Mouse (Mus musculus): ENCODE data around the gene Tmem206. TPM values are rescaled to one million over a fixed set of nuclear protein-coding genes. Genes with fewer than 3 reads are reported as not detected.

Gene Tmem206
- polyA plus RNA-seq, 1 experiment from 2014 or later = 22.1 TPM

DNA sequence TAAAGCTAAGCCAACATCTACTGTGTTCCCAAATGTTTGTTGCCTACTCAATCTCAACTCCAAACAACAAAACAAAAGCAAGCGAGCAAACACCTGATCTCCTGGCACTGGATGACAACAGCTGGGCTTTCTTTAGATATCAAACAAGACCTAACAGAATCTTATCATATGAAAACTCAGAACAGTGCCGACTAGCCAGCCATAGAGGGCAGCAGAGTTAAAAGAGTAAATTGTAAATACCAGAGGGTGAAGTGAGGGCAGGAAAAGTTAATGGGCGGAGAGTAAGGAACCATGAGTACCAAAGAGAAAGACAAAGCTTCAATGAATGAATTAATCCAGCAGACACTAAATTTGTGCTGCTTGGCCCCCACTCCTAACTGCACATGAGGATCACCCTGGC lies 65.6 kb downstream of the Tmem206 start:
- 14% methylated on average over 3 of the region's 3 CpGs for WGBS
- Histone ChIP-seq H3K4me3 (ENCODE audit: low read depth, low read length) (no peak overlapping the region), H3K4me1 (ENCODE audit: control insufficient read depth, insufficient read depth, low read length) (peaks cover 9% of the 10 kb centered on the region; the same call in 1 of the 2 replicates), H3K9me3 (ENCODE audit: control insufficient read depth, low read depth, low read length) (no peaks in the 10 kb centered on the region), H3K36me3 (ENCODE audit: control insufficient read depth, insufficient read depth, low read length) (no peaks in the 10 kb centered on the region), H3K27me3 (ENCODE audit: control insufficient read depth, insufficient read depth, low read length) (no peaks in the 10 kb centered on the region), H3K4me2 (replicated peaks; ENCODE audit: low read depth, low read length) (no peak overlapping the region), H3K27ac (ENCODE audit: low read length) (no peak overlapping the region), H3K9ac (replicated peaks; ENCODE audit: low read depth, low read length) (no peak overlapping the region)
- ATAC-seq (ENCODE audit: insufficient number of reproducible peaks, insufficient read depth, low FRiP score, low read depth) = no peak

DNA sequence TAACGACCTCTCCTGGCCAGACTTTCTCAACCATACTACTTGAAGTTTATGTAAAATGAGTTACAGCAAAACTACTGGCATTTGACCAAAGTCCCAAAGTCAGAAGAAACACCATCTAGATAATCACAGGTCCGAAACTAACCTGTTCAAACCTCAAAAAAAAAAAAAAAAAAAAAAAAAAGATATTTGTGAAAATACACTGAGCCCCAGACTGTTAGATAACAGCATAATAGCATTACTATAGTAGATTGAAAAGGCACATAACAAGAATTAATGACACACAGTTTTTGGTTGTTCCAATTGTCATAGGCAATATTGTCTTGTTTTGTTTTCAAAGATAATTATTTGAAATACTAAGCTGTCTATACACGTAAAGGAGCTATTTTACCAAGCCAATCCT lies 67.8 kb downstream of the Tmem206 start:
- no peak for ATAC-seq (ENCODE audit: insufficient number of reproducible peaks, insufficient read depth, low FRiP score, low read depth)
- no peak overlapping the region for H3K4me2 ChIP-seq (replicated peaks; ENCODE audit: low read depth, low read length)
- WGBS = 78% methylated on average over 3 of the region's 3 CpGs
- H3K4me3 ChIP-seq (ENCODE audit: low read depth, low read length) = no peak overlapping the region
- H3K9ac ChIP-seq (replicated peaks; ENCODE audit: low read depth, low read length) = no peak overlapping the region
- no peaks in the 10 kb centered on the region for H3K27me3 ChIP-seq (ENCODE audit: control insufficient read depth, insufficient read depth, low read length)
- H3K36me3 ChIP-seq (ENCODE audit: control insufficient read depth, insufficient read depth, low read length) = no peaks in the 10 kb centered on the region
- no peaks in the 10 kb centered on the region for H3K9me3 ChIP-seq (ENCODE audit: control insufficient read depth, low read depth, low read length)
- H3K27ac ChIP-seq (ENCODE audit: low read length) = no peak overlapping the region
- H3K4me1 ChIP-seq (ENCODE audit: control insufficient read depth, insufficient read depth, low read length) = peaks cover 9% of the 10 kb centered on the region; the same call in 1 of the 2 replicates

DNA sequence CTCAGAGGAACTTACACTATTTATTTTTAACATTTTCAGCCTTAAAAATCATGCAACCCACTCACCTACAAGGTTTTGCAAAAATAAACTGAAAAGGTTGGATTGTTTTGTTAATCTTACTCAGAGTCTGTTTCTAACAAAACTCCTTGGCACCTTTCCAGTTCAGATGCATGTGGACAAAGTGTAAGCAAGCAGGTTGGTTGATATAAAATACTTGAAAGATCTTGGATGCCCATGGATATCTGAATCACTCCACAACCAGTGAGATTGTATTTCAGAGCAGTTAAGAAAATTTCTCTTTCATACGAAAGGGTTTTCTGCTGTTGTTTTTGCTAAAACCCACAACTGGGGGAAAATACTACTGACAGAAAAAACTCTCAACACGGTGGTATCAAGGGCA lies 68.4 kb downstream of the Tmem206 start:
- Histone ChIP-seq H3K4me3 (ENCODE audit: low read depth, low read length) (no peak overlapping the region), H3K36me3 (ENCODE audit: control insufficient read depth, insufficient read depth, low read length) (no peaks in the 10 kb centered on the region), H3K27me3 (ENCODE audit: control insufficient read depth, insufficient read depth, low read length) (no peaks in the 10 kb centered on the region), H3K4me2 (replicated peaks; ENCODE audit: low read depth, low read length) (peak overlapping the region; percentile 72), H3K27ac (ENCODE audit: low read length) (no peak overlapping the region), H3K9ac (replicated peaks; ENCODE audit: low read depth, low read length) (no peak overlapping the region), H3K9me3 (ENCODE audit: control insufficient read depth, low read depth, low read length) (no peaks in the 10 kb centered on the region), H3K4me1 (ENCODE audit: control insufficient read depth, insufficient read depth, low read length) (peaks cover 9% of the 10 kb centered on the region; the same call in 1 of the 2 replicates)
- ATAC-seq (ENCODE audit: insufficient number of reproducible peaks, insufficient read depth, low FRiP score, low read depth) = no peak
- WGBS = 54% methylated on average over 2 of the region's 2 CpGs

DNA sequence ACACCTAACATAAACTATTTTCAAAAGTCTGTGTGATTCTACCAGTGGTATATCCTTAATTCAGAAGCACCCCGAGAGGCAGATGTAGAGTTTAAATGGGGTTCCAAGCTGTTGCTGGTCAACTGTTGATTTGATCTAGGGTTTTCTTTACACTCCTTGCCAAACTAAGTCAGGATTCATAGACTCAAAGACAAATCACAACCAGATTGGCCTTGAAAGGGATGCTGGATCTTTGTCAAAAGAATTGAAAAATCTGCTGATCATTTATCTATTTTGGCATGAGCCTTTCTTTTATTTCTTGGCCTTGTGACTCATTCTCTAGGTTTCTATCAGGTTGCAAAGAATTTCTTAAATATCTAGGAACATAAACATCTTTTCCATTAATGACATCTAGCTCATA lies 69.5 kb downstream of the Tmem206 start:
- Histone ChIP-seq H3K9me3 (ENCODE audit: control insufficient read depth, low read depth, low read length) (no peaks in the 10 kb centered on the region), H3K4me1 (ENCODE audit: control insufficient read depth, insufficient read depth, low read length) (peaks cover 9% of the 10 kb centered on the region; the same call in 1 of the 2 replicates), H3K4me2 (replicated peaks; ENCODE audit: low read depth, low read length) (peak overlapping the region; percentile 72), H3K27me3 (ENCODE audit: control insufficient read depth, insufficient read depth, low read length) (no peaks in the 10 kb centered on the region), H3K9ac (replicated peaks; ENCODE audit: low read depth, low read length) (0 out of 2 replicates have a peak overlapping the region, but pooled peaks have one; percentile 76), H3K36me3 (ENCODE audit: control insufficient read depth, insufficient read depth, low read length) (no peaks in the 10 kb centered on the region), H3K27ac (ENCODE audit: low read length) (no peak overlapping the region), H3K4me3 (ENCODE audit: low read depth, low read length) (peak overlapping the region; percentile 82)
- 31% methylated on average over 1 of the region's 1 CpGs for WGBS
- no peak for ATAC-seq (ENCODE audit: insufficient number of reproducible peaks, insufficient read depth, low FRiP score, low read depth)

DNA sequence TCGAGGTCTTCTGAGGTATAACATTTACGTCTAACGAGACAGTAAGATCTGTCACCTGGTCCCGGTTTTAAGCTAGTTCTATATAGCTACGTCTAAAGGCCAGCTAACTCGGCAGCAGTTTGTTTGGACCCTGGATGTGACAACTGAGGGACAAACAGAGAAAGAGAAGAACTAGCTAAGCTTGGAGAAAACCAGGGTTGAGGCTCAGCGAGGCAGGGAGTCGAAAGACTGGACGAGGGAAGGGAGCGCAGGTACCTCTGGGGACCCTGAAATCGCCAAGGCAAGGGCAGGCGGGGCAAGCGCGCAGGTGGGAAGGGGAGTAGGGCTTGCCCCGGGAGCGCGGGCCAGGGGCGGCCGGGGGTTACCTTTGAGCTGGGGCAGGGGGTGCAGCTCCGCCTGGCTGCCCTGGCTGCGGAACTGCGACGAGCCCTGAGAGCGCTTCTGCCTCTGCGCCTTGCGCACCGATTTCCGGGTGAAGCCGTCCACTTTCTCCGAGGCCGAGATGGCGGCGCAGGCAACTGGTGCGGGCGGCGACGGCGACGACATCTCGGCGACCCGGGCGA lies 70.2 kb downstream of the Tmem206 start:
- Histone ChIP-seq H3K27me3 (ENCODE audit: control insufficient read depth, insufficient read depth, low read length) (no peaks in the 10 kb centered on the region), H3K36me3 (ENCODE audit: control insufficient read depth, insufficient read depth, low read length) (no peaks in the 10 kb centered on the region), H3K27ac (ENCODE audit: low read length) (peak overlapping the region; percentile 97), H3K4me3 (ENCODE audit: low read depth, low read length) (peak overlapping the region; percentile 82), H3K4me2 (replicated peaks; ENCODE audit: low read depth, low read length) (peak overlapping the region; percentile 72), H3K4me1 (ENCODE audit: control insufficient read depth, insufficient read depth, low read length) (peaks cover 9% of the 10 kb centered on the region; the same call in 1 of the 2 replicates), H3K9ac (replicated peaks; ENCODE audit: low read depth, low read length) (peak overlapping the region; percentile 76), H3K9me3 (ENCODE audit: control insufficient read depth, low read depth, low read length) (no peaks in the 10 kb centered on the region)
- no peak for ATAC-seq (ENCODE audit: insufficient number of reproducible peaks, insufficient read depth, low FRiP score, low read depth)
- 0% methylated on average over 41 of the region's 43 CpGs for WGBS

DNA sequence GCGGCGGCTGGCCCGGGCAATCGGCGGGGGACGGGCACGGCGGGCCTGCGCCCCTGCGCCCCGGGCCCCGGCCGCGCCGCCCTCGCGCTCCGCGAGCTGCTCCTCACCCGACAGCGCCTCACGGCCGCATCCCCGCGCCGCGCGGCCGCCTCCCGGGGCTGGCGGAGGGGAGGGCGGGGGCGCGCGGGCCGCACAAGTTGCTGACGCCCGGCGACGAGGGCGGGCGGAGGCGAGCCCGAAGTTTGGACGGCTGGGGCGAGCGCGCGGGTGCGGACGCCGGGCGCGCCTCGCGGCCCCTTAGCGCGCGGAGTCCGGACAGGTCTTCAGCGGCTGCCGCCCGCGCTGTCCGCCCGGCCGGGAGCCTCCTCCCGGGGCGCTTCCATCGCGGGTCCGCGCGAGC lies 70.7 kb downstream of the Tmem206 start:
- under 1% methylated on average over 62 of the region's 74 CpGs for WGBS
- H3K9ac ChIP-seq (replicated peaks; ENCODE audit: low read depth, low read length) = peak overlapping the region; percentile 76

DNA sequence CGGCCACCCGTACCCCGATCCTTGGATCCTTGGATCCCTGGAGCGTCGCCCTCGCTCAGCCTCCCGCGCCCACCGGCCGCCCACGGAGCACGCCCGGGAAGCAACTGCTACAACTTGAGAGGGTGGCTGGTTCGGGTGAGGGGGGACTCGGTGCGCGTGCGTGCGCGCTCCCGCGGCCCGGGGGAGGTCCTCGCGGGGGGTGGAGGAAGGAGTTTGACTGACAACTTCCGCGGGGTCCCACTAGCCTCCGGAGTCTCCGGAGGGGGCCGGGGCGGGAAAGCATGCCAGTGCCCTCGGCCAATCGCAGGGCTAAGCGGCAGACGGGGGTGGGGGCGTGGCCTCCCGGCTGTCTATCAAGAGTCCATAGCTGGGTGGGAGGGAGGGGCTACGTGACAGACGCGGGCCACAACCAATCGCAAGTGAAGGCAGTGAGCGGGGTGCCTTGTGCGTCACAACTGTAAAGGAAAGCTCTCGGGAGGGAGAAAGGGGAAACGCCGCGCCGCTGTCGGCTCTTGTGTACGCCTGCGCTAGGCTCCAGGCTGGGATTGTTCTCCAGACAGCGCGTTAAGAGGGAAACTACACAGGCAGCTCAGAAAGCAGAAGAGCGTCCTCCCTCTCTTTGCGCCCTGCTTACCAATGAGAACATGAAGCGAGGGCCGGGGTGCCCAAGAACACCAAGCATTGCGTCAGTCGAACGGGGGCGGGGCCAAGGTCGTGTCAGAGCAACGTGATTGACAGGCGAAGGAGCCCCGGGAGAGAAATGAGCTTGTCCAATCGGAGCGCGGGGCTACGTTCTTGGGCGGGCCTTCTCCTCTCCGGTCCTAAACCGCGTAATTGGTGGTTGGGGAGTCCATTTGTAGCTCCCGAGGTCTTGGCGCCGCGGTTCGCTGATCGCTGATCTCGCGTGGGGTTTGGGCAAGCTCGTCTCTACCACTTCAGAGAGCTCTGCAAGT lies 71.5 kb downstream of the Tmem206 start:
- WGBS = under 1% methylated on average over 79 of the region's 82 CpGs
- Histone ChIP-seq H3K4me3 (ENCODE audit: low read depth, low read length) (peak overlapping the region; percentile 82), H3K27me3 (ENCODE audit: control insufficient read depth, insufficient read depth, low read length) (no peaks in the 10 kb centered on the region), H3K36me3 (ENCODE audit: control insufficient read depth, insufficient read depth, low read length) (no peaks in the 10 kb centered on the region), H3K9ac (replicated peaks; ENCODE audit: low read depth, low read length) (peak overlapping the region; percentile 76), H3K27ac (ENCODE audit: low read length) (peak overlapping the region; percentile 97), H3K4me1 (ENCODE audit: control insufficient read depth, insufficient read depth, low read length) (peaks cover 9% of the 10 kb centered on the region; the same call in 1 of the 2 replicates), H3K9me3 (ENCODE audit: control insufficient read depth, low read depth, low read length) (no peaks in the 10 kb centered on the region), H3K4me2 (replicated peaks; ENCODE audit: low read depth, low read length) (peak overlapping the region; percentile 72)
- peak; percentile 97 for ATAC-seq (ENCODE audit: insufficient number of reproducible peaks, insufficient read depth, low FRiP score, low read depth)

More for the DNA sequence above, 70.7 kb downstream of the Tmem206 start:
- ATAC-seq (ENCODE audit: insufficient number of reproducible peaks, insufficient read depth, low FRiP score, low read depth) = peak; percentile 30; the same call in 1 of the 2 replicates
- no peaks in the 10 kb centered on the region for H3K9me3 ChIP-seq (ENCODE audit: control insufficient read depth, low read depth, low read length)
- peak overlapping the region; percentile 82 for H3K4me3 ChIP-seq (ENCODE audit: low read depth, low read length)
- H3K4me2 ChIP-seq (replicated peaks; ENCODE audit: low read depth, low read length) = peak overlapping the region; percentile 72
- peak overlapping the region; percentile 97 for H3K27ac ChIP-seq (ENCODE audit: low read length)
- H3K4me1 ChIP-seq (ENCODE audit: control insufficient read depth, insufficient read depth, low read length) = peaks cover 9% of the 10 kb centered on the region; the same call in 1 of the 2 replicates
- no peaks in the 10 kb centered on the region for H3K27me3 ChIP-seq (ENCODE audit: control insufficient read depth, insufficient read depth, low read length)
- H3K36me3 ChIP-seq (ENCODE audit: control insufficient read depth, insufficient read depth, low read length) = no peaks in the 10 kb centered on the region
